Mouse (Mus musculus) spleen, postnatal 0 days (tissue): Measurements from ENCODE around the gene Dct. TPM values are rescaled to one million over a fixed set of nuclear protein-coding genes. Genes with fewer than 3 reads are reported as not detected.

Experiments used
- polyA plus RNA-seq: library from polyadenylated mRNA; unstranded; fragments of >200 nt; fragmentation: Nextera tagmentation; extraction: Ambion mirVana; gene quantifications from 2 replicates; pipeline ENCODE4 v1.2.1, GENCODE M21; 2015

The Dct gene
- 1.1 and 1.6 TPM in 2 replicates for polyA plus RNA-seq

DNA sequence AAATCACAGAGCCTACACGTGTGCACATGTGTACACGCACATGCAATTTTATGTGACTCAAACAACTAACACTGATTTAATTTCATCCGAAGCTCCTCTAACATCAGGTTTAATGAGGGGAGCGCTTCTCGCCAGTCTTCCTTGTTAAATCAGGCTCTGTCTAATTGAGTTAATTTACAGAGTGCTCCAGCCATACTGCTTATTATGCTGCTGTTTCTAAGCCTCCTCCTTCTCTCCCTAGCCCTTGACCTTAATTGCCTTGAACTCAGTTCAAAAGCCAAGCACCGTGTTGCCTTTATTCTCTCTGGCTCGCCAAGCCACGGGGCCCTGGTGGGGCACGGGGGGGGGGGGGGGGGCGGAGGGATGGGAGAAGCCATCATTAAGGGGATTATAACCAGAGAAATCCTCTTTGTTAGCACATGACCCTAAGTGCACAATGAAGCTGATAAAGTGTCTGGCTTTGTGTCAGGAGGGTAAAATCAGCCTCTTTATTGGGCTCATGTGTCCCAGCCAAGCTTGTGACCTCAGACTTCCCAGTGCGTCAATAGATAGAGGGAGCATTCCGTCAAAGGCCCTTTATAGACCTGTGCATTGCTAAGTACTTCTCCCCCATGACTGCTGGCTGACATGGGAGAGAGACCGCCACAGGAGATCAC, at the start of gene Dct:
Gene Dct, minus strand, starts transcription at position 270 of the 656 bp plus-strand sequence.

Other genes with a start within 250 kb of the Dct start
- 16.9 and 17.2 TPM in 2 replicates for gene Tgds, start 80.5 kb upstream of the Dct start, polyA plus RNA-seq
- 16.2 and 20.7 TPM in 2 replicates for gene Gpr180, start 84.9 kb upstream of the Dct start, polyA plus RNA-seq
- gene Sox21, start 184.8 kb upstream of the Dct start, polyA plus RNA-seq, result not detected in 2 replicates
- not detected in 2 replicates for gene Gm9376, start 214.7 kb upstream of the Dct start, polyA plus RNA-seq